Mouse (Mus musculus) kidney, embryonic 15.5 days (tissue): ENCODE measurements around the gene Slc18a3. TPM values are rescaled to one million over a fixed set of nuclear protein-coding genes. Genes with fewer than 3 reads are reported as not detected.
A peak's percentile ranks its signal among the peaks of the same experiment; 100 is the strongest.

Experiments
- ATAC-seq: fragments of 200-750 bp; cut with Nextera tagmentation; replicated peaks from 2 replicates; pipeline ENCODE4 v1.8.0; 2017; ENCODE audit warnings: moderate TSS enrichment; ENCODE audit not compliant: low FRiP score
- H3K27ac ChIP-seq: fragments of 300-500 bp; sonication (generic); 2 replicates; pipeline ENCODE4 v1.5.1; 2015; ENCODE audit warnings: mild to moderate bottlenecking, inconsistent platforms
- H3K27me3 ChIP-seq: fragments of 300-500 bp; sonication (generic); 2 replicates; pipeline ENCODE4 v1.6.1; 2015; ENCODE audit warnings: inconsistent platforms
- H3K36me3 ChIP-seq: fragments of 300-500 bp; sonication (generic); 2 replicates; pipeline ENCODE4 v1.6.1; 2015; ENCODE audit warnings: inconsistent platforms
- H3K4me1 ChIP-seq: fragments of 300-500 bp; sonication (generic); 2 replicates; pipeline ENCODE4 v1.6.1; 2015; ENCODE audit warnings: inconsistent platforms
- H3K4me2 ChIP-seq: fragments of 300-500 bp; sonication (generic); 2 replicates; pipeline ENCODE4 v1.6.1; 2015; ENCODE audit warnings: moderate library complexity, mild to moderate bottlenecking, inconsistent platforms
- H3K4me3 ChIP-seq: fragments of 300-500 bp; sonication (generic); replicated peaks from 2 replicates; pipeline ENCODE4 v1.5.1; 2015; ENCODE audit warnings: mild to moderate bottlenecking, inconsistent platforms
- H3K9ac ChIP-seq: fragments of 300-500 bp; sonication (generic); 2 replicates; pipeline ENCODE4 v1.6.1; 2015; ENCODE audit warnings: mild to moderate bottlenecking, inconsistent platforms
- H3K9me3 ChIP-seq: fragments of 300-500 bp; sonication (generic); replicated peaks from 2 replicates; pipeline ENCODE4 v1.6.1; 2016; ENCODE audit warnings: inconsistent platforms
- WGBS: fragments of 180-500 bp; shearing (Covaris S2); methylation state at CpG from one replicate; pipeline ENCODE4 v1.1.7; 2015; ENCODE audit warnings: mixed read lengths; 5-methylcytosine and 5-hydroxymethylcytosine counted together
- polyA plus RNA-seq: library from polyadenylated mRNA; unstranded; fragments of >200 nt; fragmentation: Nextera tagmentation; extraction: Ambion mirVana; gene quantifications from 2 replicates; pipeline ENCODE4 v1.2.1, GENCODE M21; 2015

Slc18a3 gene
- polyA plus RNA-seq, 1 experiment from 2014 or later = 0.36 TPM

DNA sequence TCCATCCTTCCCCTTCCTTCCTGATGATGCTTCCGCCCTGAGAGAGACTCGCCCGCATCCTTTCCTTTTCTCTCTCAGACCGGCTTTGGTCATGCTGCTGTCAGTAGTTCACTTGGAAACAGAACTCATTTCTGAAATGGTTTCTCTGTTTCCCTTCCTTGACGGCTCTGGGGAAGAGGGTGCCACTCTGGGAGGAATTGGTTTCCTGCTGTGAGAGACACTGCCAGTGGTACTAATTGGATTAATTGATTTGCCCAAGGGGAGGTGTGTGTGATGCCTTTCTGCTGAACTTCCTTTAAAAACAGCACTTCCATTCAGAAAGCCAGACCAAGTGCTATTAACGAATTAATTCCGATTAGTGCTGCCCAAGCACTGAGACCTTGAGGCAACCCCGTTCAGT lies 21.2 kb downstream of the Slc18a3 start:
- Histone ChIP-seq H3K4me1 (no peaks in the 10 kb centered on the region), H3K27me3 (0 out of 2 replicates have a peak, but pooled peaks cover 3% of the 10 kb centered on the region), H3K27ac (no peak overlapping the region), H3K36me3 (no peaks in the 10 kb centered on the region), H3K4me2 (no peak overlapping the region), H3K9me3 (no peaks in the 10 kb centered on the region), H3K9ac (no peak overlapping the region), H3K4me3 (no peak overlapping the region)
- 37% methylated on average over 8 of the region's 8 CpGs for WGBS
- no peak for ATAC-seq

DNA sequence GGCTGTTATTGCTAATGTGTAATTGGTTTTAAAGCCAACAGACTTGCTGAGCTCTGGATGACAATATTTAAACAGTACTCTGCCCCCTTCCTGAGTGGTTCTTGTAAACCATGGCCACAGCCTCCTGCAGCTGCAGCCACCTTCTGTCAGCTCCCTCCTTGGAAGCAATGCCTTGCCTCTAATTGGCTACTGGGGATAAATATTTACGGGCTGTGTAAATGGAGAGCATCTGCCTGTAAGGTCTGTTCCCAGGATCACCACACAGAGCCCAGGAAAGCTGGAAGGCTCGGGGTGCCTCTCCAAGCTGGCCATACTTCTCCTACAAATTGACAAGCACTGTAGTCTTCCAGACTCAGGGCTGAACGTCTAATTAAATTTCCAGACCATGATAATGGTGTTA lies 24.9 kb downstream of the Slc18a3 start:
- ATAC-seq = no peak
- H3K27ac ChIP-seq = no peak overlapping the region

GRCm38 (mm10) chr14:32439316-32439715 lies 25.3 kb downstream of the Slc18a3 start:
- no peak for ATAC-seq
- no peak overlapping the region for H3K9ac ChIP-seq
- 0 out of 2 replicates have a peak, but pooled peaks cover 3% of the 10 kb centered on the region for H3K27me3 ChIP-seq
- H3K36me3 ChIP-seq = no peaks in the 10 kb centered on the region
- no peaks in the 10 kb centered on the region for H3K9me3 ChIP-seq
- WGBS = 72% methylated on average over 5 of the region's 5 CpGs
- H3K4me2 ChIP-seq = no peak overlapping the region
- no peak overlapping the region for H3K4me3 ChIP-seq
- no peak overlapping the region for H3K27ac ChIP-seq
- no peaks in the 10 kb centered on the region for H3K4me1 ChIP-seq

More for the DNA sequence above, 24.9 kb downstream of the Slc18a3 start:
- Histone ChIP-seq H3K9me3 (no peaks in the 10 kb centered on the region), H3K4me1 (no peaks in the 10 kb centered on the region), H3K9ac (no peak overlapping the region), H3K4me3 (no peak overlapping the region), H3K27me3 (0 out of 2 replicates have a peak, but pooled peaks cover 3% of the 10 kb centered on the region), H3K4me2 (no peak overlapping the region), H3K36me3 (no peaks in the 10 kb centered on the region)
- WGBS = 34% methylated on average over 3 of the region's 3 CpGs

DNA sequence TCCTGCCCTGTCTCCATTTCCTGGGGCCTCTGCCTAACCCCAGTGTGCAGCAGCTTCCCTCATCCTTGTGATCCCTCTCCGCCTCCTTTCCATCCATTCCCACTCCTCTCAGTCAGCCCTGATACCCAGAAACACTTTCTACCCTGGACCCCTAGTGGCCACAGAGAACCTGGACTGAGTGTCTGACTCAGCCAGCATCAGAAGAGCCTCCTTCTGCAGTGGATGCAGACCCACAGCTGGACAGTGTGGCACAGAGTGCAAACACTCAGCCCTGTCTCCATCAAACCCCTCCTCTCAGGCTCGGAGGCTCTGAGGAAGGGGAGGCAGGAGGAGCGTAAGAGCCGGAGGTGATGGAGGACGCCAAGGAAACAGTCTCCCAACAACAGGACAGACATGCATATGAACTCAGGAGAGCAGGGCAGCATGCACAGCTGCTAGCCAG lies 27.3 kb downstream of the Slc18a3 start:
- Histone ChIP-seq H3K27me3 (0 out of 2 replicates have a peak, but pooled peaks cover 3% of the 10 kb centered on the region), H3K9ac (no peak overlapping the region), H3K4me3 (no peak overlapping the region), H3K27ac (no peak overlapping the region), H3K36me3 (no peaks in the 10 kb centered on the region), H3K4me2 (no peak overlapping the region), H3K9me3 (no peaks in the 10 kb centered on the region), H3K4me1 (no peaks in the 10 kb centered on the region)
- no peak for ATAC-seq
- 37% methylated on average over 5 of the region's 5 CpGs for WGBS

- Histone ChIP-seq H3K4me3 (no peak overlapping the region), H3K9ac (no peak overlapping the region), H3K27ac (no peak overlapping the region), H3K9me3 (no peaks in the 10 kb centered on the region), H3K27me3 (peaks cover 5% of the 10 kb centered on the region; the same call in 1 of the 2 replicates), H3K4me2 (no peak overlapping the region), H3K36me3 (no peaks in the 10 kb centered on the region), H3K4me1 (no peaks in the 10 kb centered on the region)
- WGBS = 17% methylated on average over 8 of the region's 8 CpGs
- ATAC-seq = peak; percentile 64
Observed at GRCm38 (mm10) chr14:32429030-32429602, 35.5 kb downstream of the Slc18a3 start.

- Histone ChIP-seq H3K4me2 (no peak overlapping the region), H3K36me3 (no peaks in the 10 kb centered on the region), H3K9me3 (no peaks in the 10 kb centered on the region), H3K4me3 (no peak overlapping the region), H3K27ac (no peak overlapping the region), H3K27me3 (peaks cover 7% of the 10 kb centered on the region; the same call in 1 of the 2 replicates), H3K4me1 (no peaks in the 10 kb centered on the region), H3K9ac (no peak overlapping the region)
- no peak for ATAC-seq
- WGBS = 90% methylated on average over 7 of the region's 7 CpGs
Observed at GRCm38 (mm10) chr14:32423946-32424345, 40.7 kb downstream of the Slc18a3 start.

DNA sequence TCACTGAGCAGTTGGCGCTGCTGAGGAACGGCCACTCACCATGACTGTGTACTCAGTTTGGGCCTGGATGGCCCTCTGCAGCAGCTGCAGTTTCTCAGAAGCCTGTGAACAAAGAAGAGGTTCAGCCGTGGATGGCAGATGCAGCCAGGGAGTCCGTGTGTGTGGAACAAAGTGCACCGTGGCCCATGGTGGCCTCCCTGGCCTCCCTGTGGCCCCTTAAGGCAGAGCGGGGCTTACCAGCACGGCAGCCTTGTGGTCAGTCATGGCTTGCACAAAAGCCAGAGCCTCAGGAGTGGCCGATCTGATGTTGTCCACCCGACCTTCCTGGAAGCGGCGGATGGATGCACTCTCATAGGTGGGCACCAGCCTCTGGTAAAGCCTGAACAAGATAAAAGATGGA lies 45.9 kb downstream of the Slc18a3 start:
- no peak overlapping the region for H3K4me3 ChIP-seq
- 0 out of 2 replicates have a peak, but pooled peaks cover 2% of the 10 kb centered on the region for H3K27me3 ChIP-seq
- ATAC-seq = no peak
- no peak overlapping the region for H3K4me2 ChIP-seq
- H3K9me3 ChIP-seq = no peaks in the 10 kb centered on the region; the same call in 1 of the 2 replicates
- no peak overlapping the region for H3K27ac ChIP-seq
- no peaks in the 10 kb centered on the region for H3K36me3 ChIP-seq
- H3K9ac ChIP-seq = no peak overlapping the region
- H3K4me1 ChIP-seq = peaks cover 4% of the 10 kb centered on the region
- WGBS = 47% methylated on average over 11 of the region's 11 CpGs

Other genes with a start within 250 kb of the Slc18a3 start
- 10.3 and 10.5 TPM in 2 replicates for gene Ogdhl, start 142.8 kb downstream of the Slc18a3 start, polyA plus RNA-seq
- gene 1700024G13Rik, start 76.5 kb downstream of the Slc18a3 start, polyA plus RNA-seq = not detected in 2 replicates
- not detected in 2 replicates for gene Chat, start 1.1 kb upstream of the Slc18a3 start, polyA plus RNA-seq
- 19.2 and 23.5 TPM in 2 replicates for gene Ercc6, start 48.7 kb upstream of the Slc18a3 start, polyA plus RNA-seq
- 0.14 and 0.49 TPM in 2 replicates for gene Prrxl1, start 134.6 kb upstream of the Slc18a3 start, polyA plus RNA-seq
- gene 3425401B19Rik, start 220.4 kb upstream of the Slc18a3 start, polyA plus RNA-seq = 0.14 and 0.31 TPM in 2 replicates